Mouse (Mus musculus): Measurements from ENCODE around the gene Pstpip1. TPM values are rescaled to one million over a fixed set of nuclear protein-coding genes. Genes with fewer than 3 reads are reported as not detected.

The Pstpip1 gene
- 1 to 10 TPM; 2.0 to 2.3 TPM for total RNA-seq (2021)
- long read RNA-seq, experiment 1, partial matches to known transcripts, result 1 of 1 reads
- long read RNA-seq, experiment 1, other reads (novel, unspliced or antisense), result 0 of 1 reads
- long read RNA-seq, experiment 2, partial matches to known transcripts, result 1 of 1 reads
- long read RNA-seq, experiment 2, other reads (novel, unspliced or antisense), result 0 of 1 reads

- intact Hi-C loops (cut with DNase I), result no loop called here
- peak; percentile 56 to 78 for DNase-seq (ENCODE audit: low spot score in 2 of 2)
Measured at GRCm38 (mm10) chr9:56089778-56090520, at the start of gene Pstpip1. Pstpip1 (plus strand) TSS chr9:56089962.

GRCm38 (mm10) chr9:56041372-56042180, 48.2 kb upstream of the Pstpip1 start, which contains the start of gene Rcn2:
Rcn2 (plus strand) TSS chr9:56041845.
- DNase-seq (ENCODE audit: low spot score in 2 of 2), result peak; percentile 96
- intact Hi-C loops (cut with DNase I), result loop anchor here (10.0 kb wide), 1 partner anchor 107 kb away; the partner anchor contains the start of gene Scaper

GRCm38 (mm10) chr9:56042181-56042621, 47.6 kb upstream of the Pstpip1 start:
- DNase-seq (ENCODE audit: low spot score in 2 of 2), result peak in 1 of 2 experiments; percentile 38
- intact Hi-C loops (cut with DNase I), result loop anchor here (10.0 kb wide), 1 partner anchor 107 kb away; the partner anchor contains the start of gene Scaper

- intact Hi-C loops (cut with DNase I), result no loop called here
- DNase-seq (ENCODE audit: low spot score in 2 of 2), result peak in 1 of 2 experiments; percentile 20
Measured at GRCm38 (mm10) chr9:56053796-56054195, 36.0 kb upstream of the Pstpip1 start.

GRCm38 (mm10) chr9:56056147-56056546, 33.6 kb upstream of the Pstpip1 start:
- DNase-seq (ENCODE audit: low spot score in 2 of 2), result no peak
- intact Hi-C loops (cut with DNase I), result no loop called here

GRCm38 (mm10) chr9:56062336-56062735, 27.4 kb upstream of the Pstpip1 start:
- intact Hi-C loops (cut with DNase I), result no loop called here
- no peak for DNase-seq (ENCODE audit: low spot score in 2 of 2)

GRCm38 (mm10) chr9:56065011-56065410, 24.8 kb upstream of the Pstpip1 start:
- intact Hi-C loops (cut with DNase I), result no loop called here
- no peak for DNase-seq (ENCODE audit: low spot score in 2 of 2)

GRCm38 (mm10) chr9:56067964-56068363, 21.8 kb upstream of the Pstpip1 start:
- no peak for DNase-seq (ENCODE audit: low spot score in 2 of 2)
- intact Hi-C loops (cut with DNase I), result no loop called here

GRCm38 (mm10) chr9:56068630-56069029, 21.1 kb upstream of the Pstpip1 start:
- DNase-seq (ENCODE audit: low spot score in 2 of 2), result no peak
- intact Hi-C loops (cut with DNase I), result no loop called here

GRCm38 (mm10) chr9:56072861-56073260, 16.9 kb upstream of the Pstpip1 start:
- no peak for DNase-seq (ENCODE audit: low spot score in 2 of 2)
- intact Hi-C loops (cut with DNase I), result no loop called here

- intact Hi-C loops (cut with DNase I), result loop anchor here (2.0 kb wide), 1 partner anchor 46 kb away; no protein-coding TSS in a partner anchor
- no peak for DNase-seq (ENCODE audit: low spot score in 2 of 2)
Measured at GRCm38 (mm10) chr9:56074863-56075262, 14.9 kb upstream of the Pstpip1 start.

- intact Hi-C loops (cut with DNase I), result loop anchor here (2.0 kb wide), 1 partner anchor 46 kb away; no protein-coding TSS in a partner anchor
- peak; percentile 70 to 90 for DNase-seq (ENCODE audit: low spot score in 2 of 2)
Measured at GRCm38 (mm10) chr9:56075264-56075663, 14.5 kb upstream of the Pstpip1 start.

- intact Hi-C loops (cut with DNase I), result loop anchor here (2.0 kb wide), 1 partner anchor 45 kb away; no protein-coding TSS in a partner anchor
- DNase-seq (ENCODE audit: low spot score in 2 of 2), result peak in 1 of 2 experiments; percentile 32
Measured at GRCm38 (mm10) chr9:56075901-56076620, 13.7 kb upstream of the Pstpip1 start.

GRCm38 (mm10) chr9:56079587-56079986, 10.2 kb upstream of the Pstpip1 start:
- intact Hi-C loops (cut with DNase I), result no loop called here

GRCm38 (mm10) chr9:56086524-56086923, 3.2 kb upstream of the Pstpip1 start:
- intact Hi-C loops (cut with DNase I), result no loop called here
- DNase-seq (ENCODE audit: low spot score in 2 of 2), result no peak

More at GRCm38 (mm10) chr9:56079587-56079986, 10.2 kb upstream of the Pstpip1 start:
- no peak for DNase-seq (ENCODE audit: low spot score in 2 of 2)

GRCm38 (mm10) chr9:56090546-56091225, 924 bp downstream of the Pstpip1 start:
- intact Hi-C loops (cut with DNase I), result no loop called here

GRCm38 (mm10) chr9:56092102-56092501, 2.3 kb downstream of the Pstpip1 start:
- intact Hi-C loops (cut with DNase I), result no loop called here
- peak in 1 of 2 experiments; percentile 40 for DNase-seq (ENCODE audit: low spot score in 2 of 2)

More at GRCm38 (mm10) chr9:56090546-56091225, 924 bp downstream of the Pstpip1 start:
- DNase-seq (ENCODE audit: low spot score in 2 of 2), result no peak

- intact Hi-C loops (cut with DNase I), result no loop called here
- no peak for DNase-seq (ENCODE audit: low spot score in 2 of 2)
Measured at GRCm38 (mm10) chr9:56097584-56098298, 8.0 kb downstream of the Pstpip1 start.

All from left cerebral cortex, postnatal 14 days (tissue).